Mouse (Mus musculus) v-Abl transformed pro-B cells (cell line): Measurements from ENCODE around the gene Susd6.
"Not testable (repeated sequence)": the region's sequence is repeated elsewhere in the genome, so short reads cannot be mapped to it uniquely, and the experiment has no call there.

Experiments
- in situ Hi-C, 2 experiments: fragments of 400-800 bp; cut with MboI; formaldehyde crosslinking; loops; one replicate each; pipeline ENCODE4 v1.15.1; 2025; ENCODE audit not compliant: unreplicated experiment in 2 of 2

The Susd6 gene

DNA sequence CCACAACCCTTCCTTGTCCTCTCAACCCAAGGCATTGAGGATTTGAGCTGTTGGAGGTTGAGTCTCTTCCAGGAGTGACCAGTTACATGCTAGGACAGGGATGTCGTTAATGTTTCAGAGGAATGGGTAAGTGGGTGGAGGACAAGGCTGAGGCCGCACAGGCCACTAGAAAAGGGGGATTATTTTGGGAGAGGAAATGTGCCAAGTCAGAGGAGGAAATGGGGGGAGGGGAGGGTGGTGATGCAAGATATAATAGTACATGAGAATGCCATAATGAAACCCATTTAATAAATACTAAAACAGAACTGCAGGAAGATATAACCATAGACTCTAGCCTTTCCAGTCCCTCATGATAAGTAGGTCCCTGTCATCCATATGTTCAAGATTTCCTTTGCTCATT is 19.7 kb downstream of the Susd6 start:
- in situ Hi-C loops, result no loop called here

DNA sequence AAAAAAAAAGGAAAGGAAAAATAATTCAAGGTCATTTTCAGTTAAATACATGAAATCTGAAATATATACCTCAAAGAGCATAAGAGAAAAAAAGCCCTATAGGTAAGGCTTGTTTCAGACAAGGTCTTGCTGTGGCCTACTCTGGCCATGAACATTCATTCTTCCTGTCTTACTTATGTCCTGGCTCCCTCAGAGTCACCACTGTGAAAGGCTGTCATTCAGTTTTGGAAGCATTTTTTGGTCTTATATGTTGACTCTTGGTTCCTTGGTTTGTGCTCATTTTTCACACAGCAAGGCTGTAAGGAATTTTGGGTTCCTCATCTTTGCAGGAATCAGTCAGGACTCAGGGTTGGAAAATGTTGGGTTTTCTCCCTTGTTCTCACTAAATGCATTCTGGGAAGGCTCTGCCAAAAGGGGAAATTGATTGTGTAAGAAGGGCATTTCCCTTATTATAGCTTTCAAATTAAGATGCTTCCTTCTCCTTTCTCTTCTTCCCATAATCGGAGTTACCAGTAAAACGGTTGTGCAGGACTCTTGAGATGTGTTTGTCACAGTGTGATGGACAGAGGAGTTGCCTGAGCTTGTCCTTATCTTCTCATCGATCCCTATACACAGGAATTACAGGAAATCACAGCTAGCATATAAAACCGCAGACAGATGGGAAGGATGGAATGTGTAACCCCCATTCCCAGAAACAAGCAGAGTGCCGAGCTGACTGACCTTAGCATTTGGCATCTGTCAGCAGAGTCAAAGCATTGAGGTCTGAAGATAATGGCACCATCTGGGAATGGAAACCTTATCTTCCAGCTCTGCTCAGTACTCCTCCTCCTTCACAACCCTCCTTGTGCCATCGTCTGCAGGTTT is 21.6 kb downstream of the Susd6 start:
- in situ Hi-C loops, result no loop called here

DNA sequence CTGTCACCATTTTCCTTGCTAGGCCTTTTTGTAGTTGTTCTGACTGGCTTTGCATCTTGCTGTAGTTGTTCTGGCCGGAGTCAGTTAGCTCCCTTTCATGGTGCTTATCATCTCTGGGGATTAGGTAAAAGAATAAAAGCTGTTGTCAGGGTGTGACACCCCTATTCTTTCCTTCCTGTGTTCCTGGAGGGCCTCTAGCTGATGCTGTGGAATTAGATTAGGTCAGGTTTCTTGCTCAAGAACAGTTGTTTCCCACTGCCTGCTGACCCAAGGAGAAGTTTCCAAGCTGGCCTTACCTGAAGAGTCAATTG is 22.2 kb downstream of the Susd6 start:
- in situ Hi-C loops, result no loop called here

DNA sequence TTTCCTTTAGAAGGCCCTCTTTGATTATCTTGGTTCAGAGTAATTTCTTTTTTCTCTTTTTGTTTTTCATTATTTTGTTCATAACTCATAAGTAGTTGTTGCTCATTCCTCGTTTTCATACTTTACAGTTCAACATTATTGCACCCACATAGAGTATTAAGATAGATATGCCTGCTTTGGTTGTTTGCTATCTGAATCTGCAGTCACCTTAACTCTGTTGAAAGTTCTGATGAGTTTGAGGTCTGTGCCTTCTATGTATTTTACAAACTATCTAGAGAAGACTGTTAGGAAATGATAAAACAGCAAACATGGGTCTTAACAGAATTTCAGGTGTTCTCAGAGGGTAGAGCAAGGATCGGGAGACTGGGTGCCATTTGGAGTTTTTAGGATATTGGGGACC is 23.1 kb downstream of the Susd6 start:
- in situ Hi-C loops, result no loop called here

DNA sequence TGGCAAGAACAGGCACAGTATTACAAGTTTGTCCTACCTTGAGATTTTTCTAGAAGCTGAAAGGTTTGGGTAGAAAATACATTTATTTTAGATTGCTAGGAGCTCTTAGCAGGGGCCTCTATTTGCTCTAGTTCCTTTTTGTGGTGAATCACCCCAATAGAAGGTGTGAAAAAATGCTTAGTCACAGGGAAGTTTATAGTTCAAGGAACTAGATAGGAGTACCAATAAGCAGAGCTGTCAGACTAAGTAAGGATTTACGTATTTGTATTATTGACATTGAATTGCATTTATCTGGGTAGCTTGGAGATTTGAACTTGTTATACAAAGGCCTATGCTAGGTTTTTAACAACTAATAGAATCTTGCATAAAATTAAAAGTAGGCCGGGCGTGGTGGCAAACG is 23.6 kb downstream of the Susd6 start:
- in situ Hi-C loops, result no loop called here

DNA sequence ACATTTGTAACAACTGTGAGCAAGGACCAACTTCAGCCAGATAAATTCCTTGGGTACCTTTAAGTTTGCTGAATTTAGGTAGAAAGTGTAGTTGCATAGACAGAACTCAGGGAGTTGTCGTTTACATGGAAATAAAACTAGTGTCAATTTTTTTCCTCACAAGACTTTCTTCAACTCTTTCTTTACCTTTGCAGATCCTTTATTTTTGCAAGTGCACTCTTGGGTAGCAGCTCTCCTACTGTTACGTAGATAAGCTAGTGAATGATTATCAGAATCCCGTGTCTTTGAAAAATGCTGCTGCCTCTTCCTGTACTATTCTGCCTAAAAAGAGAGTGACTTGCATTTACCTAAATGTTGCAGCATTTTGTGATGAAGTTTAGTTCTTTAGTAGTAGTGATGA is 24.2 kb downstream of the Susd6 start:
- in situ Hi-C loops, result no loop called here

DNA sequence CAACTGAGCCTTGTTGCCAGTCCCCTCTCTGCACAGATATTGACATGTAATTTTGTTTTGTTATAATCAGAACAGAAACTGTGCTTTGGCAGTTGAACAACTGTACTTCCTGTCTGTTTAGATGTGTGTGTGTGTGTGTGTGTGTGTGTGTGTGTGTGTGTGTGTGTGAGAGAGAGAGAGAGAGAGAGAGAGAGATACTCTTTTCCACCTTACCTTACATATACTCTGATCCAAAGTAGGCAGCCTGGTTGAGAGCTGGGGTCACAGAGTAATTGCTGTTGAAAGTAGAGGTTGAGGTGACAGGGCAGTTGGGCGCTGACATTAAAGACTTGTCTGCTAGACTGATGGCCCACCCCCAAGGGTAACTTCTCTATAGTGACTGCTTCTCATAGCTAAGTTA is 25.0 kb downstream of the Susd6 start:
- in situ Hi-C loops, result no loop called here

GRCm38 (mm10) chr12:80815893-80816292 is 25.6 kb downstream of the Susd6 start:
- in situ Hi-C loops, result no loop called here

DNA sequence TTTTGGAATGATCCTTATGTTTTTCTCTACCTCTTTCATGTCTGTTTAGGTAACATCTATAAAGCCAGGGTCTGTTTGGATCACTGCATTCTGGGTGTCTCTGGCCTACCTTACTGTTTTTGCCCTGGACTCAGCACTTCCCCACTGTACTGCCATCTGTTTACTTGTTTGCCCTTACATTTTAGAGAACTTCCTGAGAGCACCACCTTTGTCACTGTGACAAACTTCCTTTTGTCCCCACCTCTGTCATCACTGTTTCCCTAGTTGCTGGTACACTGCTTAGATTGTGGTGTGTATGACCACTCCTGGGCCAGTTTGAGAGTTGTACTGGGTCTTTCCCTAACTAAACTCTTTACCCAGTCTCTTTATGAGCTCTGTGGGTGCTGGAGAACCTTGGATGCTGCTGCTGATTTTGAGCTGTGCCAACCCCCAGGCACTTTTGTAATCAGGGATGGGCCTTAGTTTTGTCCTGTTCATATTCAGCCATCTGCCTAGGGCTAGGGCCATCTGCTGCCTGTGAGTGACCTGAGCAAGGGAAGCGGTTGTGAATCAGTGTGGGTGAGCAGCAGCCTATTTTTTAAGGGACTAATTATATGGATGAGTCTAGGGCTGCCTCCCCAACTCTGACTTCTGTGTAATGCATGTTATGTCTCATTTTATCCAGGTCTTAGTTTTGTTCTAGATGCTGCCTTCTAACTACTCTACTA is 26.2 kb downstream of the Susd6 start:
- in situ Hi-C loops, result no loop called here

- in situ Hi-C loops, result no loop called here
These were observed 27.5 kb downstream of the Susd6 start for GRCm38 (mm10) chr12:80817697-80818235.

DNA sequence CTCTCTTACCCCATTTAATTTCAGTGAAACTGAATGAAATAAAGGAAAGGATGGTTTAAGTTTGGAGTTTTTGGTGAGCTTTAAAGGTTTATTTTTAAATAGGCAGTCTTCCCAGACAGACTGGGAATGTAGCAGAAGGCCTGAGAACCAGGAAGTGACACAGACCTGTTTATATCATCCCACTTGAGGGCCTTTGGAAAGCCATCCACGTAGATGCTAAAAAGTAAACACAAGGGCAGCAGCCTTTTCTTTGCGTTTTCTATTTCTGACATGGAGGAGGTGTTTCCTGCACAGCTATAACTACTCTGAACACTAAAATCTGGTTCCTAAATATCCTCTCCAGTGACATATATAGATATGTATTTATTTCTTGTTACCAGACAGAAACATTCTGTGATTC is 28.7 kb downstream of the Susd6 start:
- in situ Hi-C loops, result not testable (repeated sequence)

DNA sequence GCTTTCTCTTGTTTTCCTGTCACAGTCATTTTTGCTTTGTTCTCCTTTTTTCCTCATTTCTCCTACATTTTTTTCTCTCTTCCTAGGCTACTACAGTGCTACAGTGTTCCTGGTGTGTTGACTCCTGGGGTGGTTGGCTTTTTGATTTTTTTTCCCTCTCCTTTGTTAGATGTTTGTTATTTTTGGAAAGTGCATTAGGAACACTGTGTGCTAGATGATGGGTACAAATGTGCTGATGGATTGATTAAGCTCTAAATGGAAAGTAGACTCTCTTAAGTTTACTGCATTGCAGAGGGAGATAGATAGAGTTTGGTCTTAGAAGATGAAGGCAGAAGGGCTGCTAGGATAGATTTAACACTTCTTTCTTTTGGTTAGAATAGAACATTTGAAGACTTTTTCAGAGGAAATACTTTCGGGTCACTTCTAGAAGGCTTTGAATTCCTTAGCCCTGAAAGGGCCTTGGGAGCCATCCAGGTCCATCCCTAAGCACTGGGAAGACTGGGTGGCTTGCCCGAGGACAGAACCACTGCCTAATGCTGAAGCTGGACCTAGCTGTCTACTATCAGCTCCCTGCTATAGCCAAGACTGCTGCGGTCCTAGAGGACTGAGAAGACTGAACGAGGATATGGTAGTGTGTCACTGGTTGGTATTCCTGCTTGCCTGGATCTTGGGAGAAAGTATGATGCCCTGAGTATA is 31.1 kb downstream of the Susd6 start:
- in situ Hi-C loops, result no loop called here

DNA sequence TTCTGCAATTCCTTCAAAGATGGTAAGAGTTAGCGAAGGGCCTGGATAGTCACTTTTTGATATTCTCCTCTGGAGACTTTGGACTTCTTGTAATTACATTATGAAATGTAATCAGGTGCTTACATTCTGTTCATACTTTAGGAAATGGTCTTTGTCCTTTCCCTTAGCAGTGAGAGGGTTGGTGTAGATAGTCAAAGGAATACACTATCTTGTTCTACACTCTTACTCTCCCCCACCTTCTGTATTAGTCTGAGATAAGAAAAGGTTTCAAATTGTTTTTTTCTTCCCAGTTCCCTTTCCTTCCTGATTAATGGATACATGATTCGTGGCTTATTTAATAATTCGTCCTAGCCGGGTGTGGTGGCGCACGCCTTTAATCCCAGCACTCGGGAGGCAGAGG is 32.2 kb downstream of the Susd6 start:
- in situ Hi-C loops, result no loop called here

GRCm38 (mm10) chr12:80824202-80824601 is 33.9 kb downstream of the Susd6 start:
- in situ Hi-C loops, result no loop called here

DNA sequence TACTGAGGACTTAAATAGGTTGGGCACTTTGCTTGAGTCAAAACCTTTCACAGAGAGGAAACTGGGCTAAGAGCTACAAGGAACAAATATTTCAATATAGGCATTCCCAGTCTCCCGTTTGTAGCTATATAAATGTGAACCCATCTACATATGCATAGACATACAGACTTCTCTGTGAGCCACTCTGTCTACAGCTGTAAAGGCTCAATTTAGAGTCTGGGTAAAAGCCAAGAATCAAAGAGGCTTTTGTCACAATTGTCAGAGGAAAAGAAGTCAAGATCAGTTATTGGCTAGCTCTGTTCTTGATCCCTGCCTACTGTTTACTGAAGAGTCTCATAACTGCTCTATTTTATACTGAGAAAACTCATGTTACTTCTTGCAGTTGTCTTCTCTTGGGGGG is 36.1 kb downstream of the Susd6 start:
- in situ Hi-C loops, result no loop called here

- in situ Hi-C loops, result no loop called here
These were observed 37.2 kb downstream of the Susd6 start for GRCm38 (mm10) chr12:80827464-80828015.

- in situ Hi-C loops, result no loop called here
These were observed 37.7 kb downstream of the Susd6 start for GRCm38 (mm10) chr12:80828020-80828419.

GRCm38 (mm10) chr12:80828951-80829350 is 38.6 kb downstream of the Susd6 start:
- in situ Hi-C loops, result no loop called here

DNA sequence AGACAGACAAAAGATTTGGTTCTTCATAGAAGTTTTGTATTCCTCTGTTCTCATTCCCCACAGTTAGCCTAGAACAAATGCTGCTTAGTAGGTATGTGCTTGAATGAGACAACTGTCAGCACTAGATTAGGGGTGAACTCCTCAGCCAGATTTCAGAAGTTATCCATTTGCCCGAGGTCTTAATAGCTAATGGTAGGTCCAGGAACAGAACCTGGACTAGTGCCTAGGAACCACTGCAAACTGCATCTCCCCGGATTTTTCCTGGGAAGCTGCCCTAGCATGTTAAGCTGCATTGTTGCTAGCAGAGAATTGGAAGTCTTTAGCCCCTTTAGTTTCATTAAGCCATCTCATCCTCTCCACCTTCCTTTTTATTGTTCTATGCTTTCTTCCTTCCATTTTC is 39.9 kb downstream of the Susd6 start:
- in situ Hi-C loops, result no loop called here

DNA sequence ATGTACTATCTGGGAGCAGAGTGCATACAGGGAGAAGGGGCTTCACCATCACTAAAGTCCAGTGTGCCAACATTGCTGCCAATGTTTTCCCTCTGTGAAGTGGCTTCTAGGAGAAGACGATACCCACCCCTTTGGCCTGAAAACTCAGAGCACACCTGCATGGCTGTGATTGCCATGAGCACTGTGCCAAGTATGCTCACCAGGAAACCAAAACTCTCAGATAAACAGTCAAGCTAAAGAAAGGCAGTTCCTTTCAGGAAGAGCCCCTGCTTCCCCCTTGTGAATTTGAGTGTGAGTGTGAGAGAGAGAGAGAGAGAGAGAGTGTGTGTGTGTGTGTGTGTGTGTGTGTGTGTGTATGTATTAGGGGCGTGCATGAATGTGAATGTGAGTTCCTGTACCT is 40.5 kb downstream of the Susd6 start:
- in situ Hi-C loops, result no loop called here

DNA sequence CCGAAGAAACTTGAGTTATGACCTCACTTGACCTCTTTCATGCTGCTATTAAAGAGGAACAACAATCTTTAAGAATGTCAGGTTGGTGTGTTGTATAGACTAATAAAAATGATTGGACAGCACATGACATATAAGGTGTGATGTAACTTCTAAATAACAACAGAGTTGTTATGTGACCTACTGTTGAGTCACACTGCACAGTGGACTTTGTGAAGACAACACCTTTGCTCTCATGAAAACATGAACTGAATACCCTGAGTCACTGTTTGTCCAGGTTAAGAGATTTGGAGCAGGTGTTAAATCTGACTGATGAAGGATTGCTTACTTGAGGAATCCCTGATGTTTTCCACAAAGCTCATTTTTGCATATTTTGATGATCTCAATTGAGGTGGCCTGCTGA is 42.0 kb downstream of the Susd6 start:
- in situ Hi-C loops, result no loop called here
